Mouse (Mus musculus): ENCODE results near the gene Btaf1. TPM values are rescaled to one million over a fixed set of nuclear protein-coding genes. Genes with fewer than 3 reads are reported as not detected.

Btaf1 gene
- polyA plus RNA-seq, 1 experiment from 2014 or later: 25.6 TPM

Other genes with a start within 250 kb of the Btaf1 start
- gene Ppp1r3c, start 189.4 kb upstream of the Btaf1 start, polyA plus RNA-seq (2018): 0.07 to 0.09 TPM in 2 of 3 replicates, not detected in the other
- 59.3 to 62.3 TPM (median 62.1 TPM) in 3 replicates for gene Tnks2, start 91.8 kb upstream of the Btaf1 start, polyA plus RNA-seq (2018)
- 3.0 to 4.6 TPM (median 3.6 TPM) in 3 replicates for gene Fgfbp3, start 6.5 kb upstream of the Btaf1 start, polyA plus RNA-seq (2018)

Data from macrophage (primary cell).